Mouse (Mus musculus) mesoderm, embryonic 11.5 days (tissue): ENCODE measurements at regions not wholly inside any gene's neighbourhood (a gene's known extent, or its start where the extent isn't known, plus 50 kb on each side); places are given as distances from the start of the nearest gene placed in this dataset.
A peak's percentile ranks its signal among the peaks of the same experiment; 100 is the strongest.

Experiments used
- DNase-seq: peaks from one replicate; pipeline ENCODE4 v3.0.0-alpha.2; 2012; ENCODE audit warnings: low read depth, low spot score

- DNase-seq: no peak
Measured at GRCm38 (mm10) chr14:76678512-76679134, 121.9 kb upstream of the Serp2 start.

GRCm38 (mm10) chr14:76674949-76675348 is 118.3 kb upstream of the Serp2 start:
- DNase-seq: no peak

- no peak for DNase-seq
Measured at GRCm38 (mm10) chr14:76673671-76674331, 117.1 kb upstream of the Serp2 start.

- no peak for DNase-seq
Measured at GRCm38 (mm10) chr14:76672899-76673298, 116.2 kb upstream of the Serp2 start.

- no peak for DNase-seq
Measured at GRCm38 (mm10) chr14:76672442-76672841, 115.8 kb upstream of the Serp2 start.

GRCm38 (mm10) chr14:76671023-76671422 is 114.3 kb upstream of the Serp2 start:
- no peak for DNase-seq

- no peak for DNase-seq
Measured at GRCm38 (mm10) chr14:76665754-76666371, 109.2 kb upstream of the Serp2 start.

GRCm38 (mm10) chr14:76664586-76665508 is 108.2 kb upstream of the Serp2 start:
- DNase-seq: no peak

GRCm38 (mm10) chr14:76663816-76664215 is 107.1 kb upstream of the Serp2 start:
- no peak for DNase-seq

GRCm38 (mm10) chr14:76662871-76663270 is 106.2 kb upstream of the Serp2 start:
- DNase-seq: no peak

- no peak for DNase-seq
Measured at GRCm38 (mm10) chr14:76660906-76661305, 104.2 kb upstream of the Serp2 start.

- DNase-seq: no peak
Measured at GRCm38 (mm10) chr14:76658952-76659502, 102.3 kb upstream of the Serp2 start.

GRCm38 (mm10) chr14:76657784-76658610 is 101.3 kb upstream of the Serp2 start:
- peak; percentile 81 for DNase-seq

- DNase-seq: no peak
Measured at GRCm38 (mm10) chr14:76657375-76657774, 100.7 kb upstream of the Serp2 start.

- DNase-seq: peak; percentile 56
Measured at GRCm38 (mm10) chr14:76652356-76653126, 95.9 kb upstream of the Serp2 start.

GRCm38 (mm10) chr14:76651096-76651495 is 94.4 kb upstream of the Serp2 start:
- DNase-seq: no peak

- no peak for DNase-seq
Measured at GRCm38 (mm10) chr14:76649927-76650326, 93.2 kb upstream of the Serp2 start.

GRCm38 (mm10) chr14:76644716-76645115 is 88.0 kb upstream of the Serp2 start:
- no peak for DNase-seq

GRCm38 (mm10) chr14:76641752-76642529 is 85.3 kb upstream of the Serp2 start:
- no peak for DNase-seq
